Mouse (Mus musculus) MEL-GATA-1-ER (cell line): ENCODE results near the gene Usp19.
A peak's percentile ranks its signal among the peaks of the same experiment; 100 is the strongest.

Source experiments
- DNase-seq: peaks from one replicate; pipeline ENCODE4 v3.0.0-alpha.2; 2012; ENCODE audit warnings: low read depth; ENCODE audit errors: extremely low read depth

Gene Usp19

DNA sequence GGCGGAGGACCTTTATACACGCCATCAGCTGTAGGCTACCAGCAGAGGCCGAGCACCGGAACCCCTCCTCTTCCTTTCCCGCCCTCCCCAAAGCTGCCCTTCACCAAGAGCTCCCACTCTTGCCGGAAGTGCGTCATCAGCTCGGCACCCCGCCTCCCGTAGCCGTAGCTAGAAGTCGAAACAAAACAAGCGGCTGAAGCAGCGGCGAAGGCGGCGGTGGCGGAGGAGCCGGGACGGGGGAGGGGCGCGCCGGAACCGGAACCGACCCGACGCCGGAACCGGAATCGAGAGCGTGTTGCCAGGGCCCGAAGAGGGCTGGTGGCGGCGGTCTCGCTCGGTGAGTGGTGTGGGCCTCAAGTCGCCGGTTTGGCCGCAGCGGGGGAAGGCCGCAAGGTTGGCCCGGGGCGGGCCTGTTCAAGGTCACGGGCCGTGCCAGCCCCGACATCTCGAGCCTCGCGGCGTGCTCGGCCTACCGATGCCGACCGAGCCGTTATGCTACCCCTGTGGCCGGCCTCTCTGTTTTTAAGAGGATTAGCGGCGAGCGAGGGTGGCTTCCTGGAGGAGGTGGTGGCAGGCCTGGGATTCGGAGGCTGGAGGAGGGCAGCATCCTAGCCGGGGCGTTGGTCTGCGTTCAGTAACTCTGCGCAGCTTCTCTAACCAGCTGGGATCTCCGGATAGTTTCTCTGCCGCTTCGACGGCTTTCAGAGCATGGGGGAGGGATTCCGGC is at the start of gene Usp19:
TSS of gene Usp19 (plus strand) at position 44 of the 727 bp plus-strand sequence.
- DNase-seq, result peak; percentile 94

DNA sequence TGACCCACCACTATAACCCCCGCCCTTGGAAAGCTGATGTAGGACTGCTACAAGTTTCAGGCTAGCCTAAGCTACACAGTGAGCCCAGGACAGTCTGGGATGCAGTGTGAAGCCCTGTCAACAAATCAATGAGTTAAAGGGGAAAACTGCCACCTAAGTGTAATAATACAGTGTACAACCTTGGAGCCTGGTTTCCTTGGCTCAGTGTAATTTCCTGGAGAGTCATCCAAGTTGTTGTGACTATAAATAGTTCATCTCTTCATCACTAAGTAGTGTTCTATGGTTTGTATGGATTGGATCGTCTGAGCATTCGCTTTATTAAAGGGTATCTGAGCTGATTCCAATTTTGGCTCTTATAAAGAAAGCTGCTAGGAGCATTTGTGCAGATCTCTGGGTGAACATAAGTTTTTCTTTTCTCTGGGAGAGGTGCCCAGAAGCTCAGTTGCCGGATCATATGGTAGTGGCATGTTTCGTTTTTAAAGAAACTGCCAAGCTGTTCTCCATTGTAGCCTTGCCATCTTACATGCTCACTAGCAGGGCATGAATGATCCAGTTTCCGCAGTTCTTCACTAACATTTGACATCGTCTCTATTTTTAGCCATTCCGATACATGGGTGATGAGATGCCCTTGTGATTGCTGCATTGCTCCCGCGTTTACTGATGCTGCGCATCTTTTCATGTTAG is 49.0 kb upstream of the Usp19 start:
- DNase-seq, result no peak

DNA sequence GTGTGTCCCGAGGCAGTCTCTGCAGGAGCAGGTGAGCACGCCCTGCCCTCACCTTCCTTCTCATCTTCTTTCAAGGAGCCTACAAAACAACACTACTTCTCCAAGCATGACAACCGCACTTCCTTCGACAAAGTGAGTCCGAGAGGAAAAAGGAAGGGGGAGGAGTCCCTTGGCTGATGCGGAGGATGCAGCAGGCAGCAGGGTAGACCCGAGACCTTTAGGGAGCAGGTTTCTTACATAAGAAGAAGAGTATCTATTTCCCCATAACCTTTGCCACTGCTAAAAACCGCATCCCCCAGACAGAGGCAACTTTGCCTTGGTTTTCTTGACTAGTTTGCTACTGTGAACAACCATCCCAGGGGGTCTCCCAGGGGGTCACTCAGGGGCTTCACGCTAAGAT is 45.3 kb upstream of the Usp19 start:
- no peak for DNase-seq

DNA sequence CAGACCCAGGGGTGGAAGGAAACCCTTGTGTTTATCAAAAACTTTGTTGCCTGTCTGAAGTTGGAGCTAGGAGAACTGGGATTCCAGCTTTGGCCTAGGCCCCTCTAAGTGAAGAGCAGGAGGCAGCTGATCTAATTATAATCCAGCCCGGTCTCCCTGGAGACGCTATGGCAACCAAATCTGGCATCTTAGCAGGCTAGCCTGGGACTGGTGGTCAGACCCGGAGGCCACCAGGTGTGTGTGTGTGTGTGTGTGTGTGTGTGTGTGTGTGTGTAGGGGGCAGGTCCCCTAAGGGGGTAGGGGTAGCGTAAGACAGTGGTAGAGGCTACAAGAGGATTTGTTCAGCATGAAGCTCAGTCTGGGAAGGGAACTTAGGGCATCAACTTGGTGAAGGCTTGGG is 40.5 kb upstream of the Usp19 start:
- no peak for DNase-seq

DNA sequence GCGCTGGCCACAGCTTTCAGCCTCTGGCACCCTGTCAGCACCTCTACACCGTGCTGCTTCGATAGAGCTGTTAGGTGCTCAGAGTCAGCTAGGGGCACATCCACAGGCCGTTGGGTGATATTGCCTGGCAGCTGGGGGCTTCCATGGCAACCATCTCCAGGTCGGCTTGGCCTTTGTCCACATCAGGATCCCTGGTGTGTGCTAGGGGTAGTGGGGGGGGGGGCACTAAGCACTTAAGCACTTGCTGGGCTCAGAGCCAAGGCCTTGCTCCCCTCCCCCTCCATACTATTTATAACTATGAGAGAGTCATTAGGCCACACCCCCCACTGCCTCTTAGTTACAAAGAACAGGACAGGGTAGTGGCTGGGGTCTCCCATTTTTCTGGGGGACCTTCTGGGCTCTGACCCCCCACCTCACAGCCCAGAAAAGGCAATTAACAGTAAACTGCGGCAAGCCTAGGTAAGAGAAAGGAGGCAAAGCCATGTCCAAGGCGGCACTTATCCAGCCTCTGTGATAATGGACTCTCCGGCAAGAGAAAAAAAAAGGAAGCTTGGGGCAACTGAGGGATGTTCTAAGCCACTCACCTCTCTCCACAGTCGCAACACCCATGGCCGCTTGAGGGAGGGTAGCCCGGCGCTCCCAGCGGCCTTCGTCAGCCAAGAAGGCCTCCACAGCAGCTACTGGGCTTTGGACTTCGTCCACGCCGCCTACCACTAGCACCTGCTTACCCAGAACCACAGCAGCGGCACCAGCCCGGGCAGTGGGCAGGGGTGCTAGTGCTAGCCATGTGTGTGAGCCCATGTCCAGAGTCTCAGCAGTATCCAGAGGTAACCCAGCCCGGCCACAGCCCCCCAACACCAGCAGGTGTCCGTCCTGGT is 39.9 kb upstream of the Usp19 start:
- DNase-seq, result no peak

DNA sequence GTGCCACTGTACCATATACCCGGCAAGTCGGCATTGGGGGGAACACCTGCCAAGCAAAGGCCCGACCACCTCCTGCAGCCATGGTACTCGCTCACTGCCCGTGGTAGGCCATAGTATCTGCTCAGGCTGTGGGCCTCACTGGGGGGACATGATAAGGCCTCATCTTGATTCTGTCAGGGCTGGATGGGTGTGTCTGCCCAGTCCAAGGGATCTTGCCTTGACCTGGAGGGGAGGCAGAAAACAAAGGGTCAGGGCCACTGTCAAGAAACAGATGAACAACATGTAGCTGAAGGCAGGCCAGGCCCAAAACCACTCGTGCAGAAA is 39.3 kb upstream of the Usp19 start:
- DNase-seq, result no peak

DNA sequence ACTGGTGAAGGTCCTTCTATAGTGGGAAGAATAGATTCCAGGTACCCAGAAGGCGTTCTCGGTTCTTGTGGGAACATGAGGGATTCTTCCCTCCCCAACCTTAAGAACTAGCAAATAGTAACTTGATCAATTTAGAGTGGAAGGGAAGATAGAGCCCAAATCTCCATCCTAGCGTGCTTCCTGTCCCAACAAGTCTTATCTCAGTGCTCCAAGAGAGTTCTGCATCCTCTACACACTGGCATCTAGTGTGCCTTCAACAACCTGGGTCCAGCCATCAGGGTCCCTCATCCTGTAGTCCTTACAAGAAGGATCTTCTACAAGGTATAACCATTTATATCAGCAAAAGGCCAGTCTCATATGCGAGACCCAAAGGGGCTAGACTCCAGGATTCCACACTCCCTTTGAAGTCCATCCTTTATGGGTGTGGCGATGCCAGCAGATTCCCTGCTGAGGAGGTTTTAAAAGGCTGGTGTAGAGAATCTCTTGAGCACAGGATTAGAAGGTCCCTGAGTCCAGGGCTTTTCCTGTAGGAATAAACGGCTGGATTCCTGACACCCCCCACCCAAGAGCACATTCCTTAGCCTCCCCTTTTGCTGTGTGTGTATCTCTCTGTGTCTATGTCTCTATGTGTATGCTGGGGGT is 38.8 kb upstream of the Usp19 start:
- DNase-seq, result peak; percentile 67

DNA sequence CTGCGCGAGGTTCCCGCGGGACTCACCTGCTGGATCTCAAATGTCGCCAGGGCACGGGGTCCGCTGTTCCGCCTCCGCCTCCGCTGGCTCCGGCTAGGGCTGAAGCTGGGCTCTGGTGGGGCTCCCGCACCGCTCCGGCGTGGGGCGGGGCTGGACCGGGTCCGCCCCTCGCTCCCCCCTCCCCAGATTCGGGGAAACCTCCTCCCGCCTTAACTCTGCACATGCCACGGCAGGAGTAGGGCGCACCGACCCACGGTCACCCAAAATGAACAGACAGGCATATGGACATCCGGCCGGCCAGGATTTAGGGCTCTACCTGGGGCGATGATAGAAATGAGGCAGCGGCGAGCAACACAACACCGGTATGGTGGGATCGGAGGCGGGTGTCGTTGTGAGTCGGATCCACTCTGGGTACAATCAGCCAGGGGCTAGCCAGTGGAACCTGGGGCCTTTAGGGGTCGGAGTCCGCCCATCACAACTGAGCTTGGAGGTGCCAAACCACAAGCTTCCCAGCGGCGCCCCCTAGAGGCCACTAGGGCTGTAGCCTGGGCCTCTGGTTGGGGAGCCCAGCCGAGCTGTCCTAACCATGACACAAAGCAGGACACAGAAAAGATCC is 38.0 kb upstream of the Usp19 start:
- DNase-seq, result peak; percentile 76

DNA sequence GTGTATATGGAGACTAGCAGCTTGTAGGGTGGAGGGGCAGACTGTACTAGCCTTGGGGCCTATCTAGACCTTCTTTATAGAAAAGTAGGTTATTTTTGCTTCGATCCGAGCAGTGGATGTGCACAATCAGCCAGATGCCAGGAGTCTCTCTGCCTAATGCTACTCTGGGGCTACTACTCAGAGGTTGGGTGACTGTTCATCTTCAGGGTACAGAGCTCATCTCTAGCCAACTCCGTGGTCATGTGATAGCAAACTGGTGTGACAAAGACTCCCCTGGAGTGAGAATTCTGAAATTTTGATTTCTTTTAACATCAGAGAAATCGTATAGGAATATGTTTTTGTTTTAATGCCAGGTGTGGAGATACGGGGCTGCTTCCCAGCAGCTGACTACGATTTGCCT is 37.5 kb upstream of the Usp19 start:
- no peak for DNase-seq

DNA sequence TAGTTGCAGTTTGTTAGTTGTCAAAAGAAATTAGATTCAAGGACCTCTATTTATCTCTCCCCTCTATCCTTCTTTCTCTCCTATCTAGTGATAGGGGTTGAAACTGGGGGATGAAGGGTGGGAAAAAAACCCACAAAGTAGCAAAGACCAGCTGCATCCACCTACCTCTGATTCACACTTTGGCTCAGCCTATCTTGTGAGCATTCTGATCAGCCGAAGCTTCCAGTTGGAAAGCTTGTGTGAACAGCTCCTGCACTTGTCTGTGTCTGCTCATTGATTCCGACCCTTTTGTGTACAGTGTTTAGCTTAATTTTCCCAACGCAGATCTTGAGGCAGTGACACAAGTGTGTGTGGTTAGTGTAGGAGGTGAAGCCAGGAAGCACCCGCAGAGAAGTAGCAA is 36.9 kb upstream of the Usp19 start:
- no peak for DNase-seq

DNA sequence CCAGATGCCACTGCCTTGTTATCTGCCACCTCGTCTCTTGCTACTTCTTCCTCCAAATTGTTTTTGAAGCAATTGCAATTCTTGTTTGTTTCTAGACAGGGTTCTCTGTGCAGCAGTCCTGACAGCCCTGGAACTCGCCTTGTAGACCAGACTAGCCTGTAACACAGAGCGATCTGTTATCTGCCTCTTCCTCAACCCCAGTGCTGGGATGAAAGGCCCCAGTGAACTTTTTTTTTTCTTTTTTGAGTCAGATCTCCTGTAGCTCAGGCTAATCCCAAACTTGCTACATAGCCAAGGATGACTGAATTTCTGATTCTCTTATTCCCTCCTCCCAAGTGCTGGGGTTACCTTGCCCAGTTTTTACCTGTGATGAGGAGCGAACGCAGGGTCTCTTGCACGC is 36.0 kb upstream of the Usp19 start:
- DNase-seq, result no peak

DNA sequence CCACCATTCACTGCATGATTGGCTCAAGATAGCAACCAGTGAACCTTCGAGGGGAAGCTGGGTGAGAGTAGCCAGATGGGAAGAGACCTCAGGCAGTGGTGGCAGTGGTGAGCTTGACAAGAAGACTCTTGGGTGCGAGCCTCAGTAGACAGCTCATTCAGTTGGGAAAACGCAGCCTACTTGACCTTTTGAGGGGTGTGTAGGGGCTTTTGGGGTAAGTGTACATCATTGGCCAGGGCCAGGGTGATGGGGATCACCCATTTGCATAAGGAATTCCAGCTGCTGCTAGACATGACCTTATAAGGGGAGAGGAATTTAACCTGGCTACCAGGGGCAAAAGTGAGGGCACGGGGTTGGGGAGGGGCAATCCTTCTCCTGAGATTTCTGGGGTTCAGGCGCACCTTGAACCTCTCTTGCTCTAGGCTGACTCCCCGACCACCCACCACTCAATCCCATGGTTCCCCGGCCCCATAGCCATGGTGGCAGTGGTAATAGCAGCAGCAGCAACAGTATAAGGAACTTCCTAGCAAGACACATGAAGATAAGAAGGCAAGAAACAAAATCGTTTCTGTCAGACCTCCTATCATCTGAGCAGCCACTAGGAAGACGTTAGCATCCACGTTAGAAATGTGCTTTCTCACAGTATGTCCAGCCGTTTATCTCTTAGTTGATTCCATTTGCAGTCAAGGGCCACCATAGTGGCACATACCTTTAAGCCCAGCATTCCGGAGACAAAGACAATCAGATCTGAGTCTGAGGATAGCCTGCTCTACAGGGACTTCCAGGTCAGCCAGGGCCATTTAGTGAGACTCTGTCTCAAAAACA is 34.4 kb upstream of the Usp19 start:
- peak; percentile 71 for DNase-seq

DNA sequence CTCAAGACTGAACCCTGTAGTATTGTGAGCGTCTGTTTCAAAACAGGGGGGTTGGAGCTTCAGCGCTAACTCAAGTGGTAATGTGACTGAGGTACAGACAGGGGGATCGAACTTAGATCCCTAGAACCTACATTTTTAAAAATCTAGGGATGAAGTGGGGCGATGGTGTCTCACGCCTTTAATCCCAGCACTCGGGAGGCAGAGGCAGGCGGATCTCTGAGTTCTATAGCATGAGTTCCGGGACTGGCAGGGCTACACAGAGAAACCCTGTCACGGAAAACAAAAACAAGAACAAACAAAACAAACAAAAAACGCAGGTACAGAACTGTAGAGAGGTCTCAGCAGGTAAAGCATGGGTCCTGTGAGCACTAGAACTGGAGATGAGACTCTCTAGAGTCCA is 33.4 kb upstream of the Usp19 start:
- DNase-seq, result no peak

DNA sequence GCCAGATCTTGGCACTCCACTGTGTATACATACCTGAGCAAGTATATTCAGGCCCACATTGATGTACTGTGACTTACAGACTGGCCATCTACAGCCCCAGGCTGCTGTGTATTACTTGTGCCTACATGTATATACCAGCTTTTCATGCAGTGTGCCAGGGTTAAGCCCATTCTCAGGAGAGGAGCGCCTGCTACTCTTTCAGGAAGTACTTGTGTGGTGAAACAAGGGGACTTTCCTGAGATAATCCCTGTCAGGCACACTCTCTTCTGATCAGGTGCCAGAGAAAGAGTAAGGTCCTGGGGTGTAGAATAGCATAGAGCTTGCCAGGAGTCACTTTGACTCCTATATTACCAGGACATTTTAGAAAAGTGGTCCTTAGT is 30.5 kb upstream of the Usp19 start:
- DNase-seq, result no peak

DNA sequence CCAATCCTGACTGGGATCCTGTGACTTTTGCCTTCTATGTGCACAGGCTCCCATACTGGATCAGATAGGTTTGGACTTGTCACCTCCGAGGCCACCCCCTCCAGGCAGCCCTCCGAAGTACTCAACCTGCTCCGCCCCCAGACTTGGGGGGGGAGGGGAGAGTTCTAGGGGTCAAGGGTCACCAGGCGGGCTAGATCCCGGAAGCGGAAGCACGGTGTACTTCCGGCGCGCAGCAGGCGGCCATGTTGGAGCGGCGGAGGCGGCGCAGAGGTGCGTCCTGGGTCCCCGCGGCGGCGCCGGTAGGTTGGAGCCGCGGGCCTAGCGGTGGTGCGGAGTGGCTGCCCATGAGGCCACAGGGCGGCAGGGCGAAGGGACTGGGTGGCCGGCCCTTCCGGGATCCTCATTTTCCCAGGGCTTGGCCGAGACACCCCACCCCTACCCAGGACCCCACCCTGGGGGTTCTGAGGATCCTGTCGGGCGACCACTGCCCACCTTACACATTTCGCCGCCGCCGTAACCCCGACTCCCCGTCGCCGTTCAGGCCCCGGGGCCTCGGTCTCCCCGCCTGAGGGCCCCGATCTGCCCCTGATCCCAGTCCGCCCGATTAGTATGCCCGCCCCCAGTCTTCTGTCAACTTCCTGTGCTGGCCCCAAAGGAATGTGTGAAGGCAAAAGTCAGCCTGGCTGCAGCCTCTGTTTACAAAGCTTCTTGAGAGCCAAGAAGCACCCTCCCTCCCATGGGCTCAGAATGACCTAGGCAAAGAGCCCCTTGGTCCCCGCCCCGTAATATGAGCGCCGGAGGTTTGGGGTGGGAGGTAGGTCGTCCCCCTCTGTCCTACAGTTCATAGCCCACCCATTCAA is 29.9 kb upstream of the Usp19 start, which contains the start of gene Ccdc71:
TSS of gene Ccdc71 (plus strand) at position 209 of the 860 bp plus-strand sequence.
- DNase-seq, result no peak

DNA sequence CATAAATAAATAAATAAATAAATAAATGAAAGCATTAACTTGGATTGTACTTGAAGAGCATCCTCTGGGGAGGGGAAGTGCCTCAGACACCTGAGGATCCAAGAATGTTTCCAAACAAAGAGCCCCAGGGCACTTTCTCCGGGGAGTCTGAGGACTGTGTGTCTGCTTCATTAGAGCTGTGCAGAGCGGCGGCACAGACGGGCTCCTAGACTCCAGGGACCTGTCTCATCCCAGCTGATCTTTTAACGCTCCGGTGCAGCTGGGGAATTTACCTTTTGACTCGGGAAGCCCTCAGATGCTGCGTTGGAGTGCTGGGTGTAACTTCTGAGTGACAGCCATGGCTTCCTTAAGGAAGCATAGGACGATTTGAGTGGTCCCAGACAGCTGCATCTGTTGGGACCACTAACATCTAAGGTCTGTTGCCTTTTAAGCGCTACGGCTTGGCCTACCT is 29.2 kb upstream of the Usp19 start, which contains the start of gene Klhdc8b:
TSS of gene Klhdc8b (minus strand) at position 401 of the 451 bp plus-strand sequence.
- DNase-seq, result no peak

DNA sequence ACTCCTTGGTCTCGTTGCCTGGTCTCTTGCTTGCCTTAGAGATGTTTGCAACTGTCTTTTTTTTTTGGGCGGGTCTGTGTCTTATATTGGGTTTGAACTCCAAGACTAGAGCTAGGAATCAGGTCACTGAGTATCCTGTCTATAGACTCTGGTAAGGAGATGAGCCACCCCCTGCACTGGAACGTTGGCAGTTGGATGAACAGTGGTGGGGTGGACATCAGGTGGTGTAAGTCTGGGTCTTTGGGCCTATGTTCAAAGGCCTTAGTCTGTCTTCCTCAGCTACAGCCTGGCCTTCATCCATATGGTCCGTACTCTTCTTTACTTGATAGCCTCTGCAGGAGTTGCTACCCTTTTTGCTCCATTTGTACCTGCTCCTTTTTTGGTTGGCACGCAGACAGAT is 28.7 kb upstream of the Usp19 start:
- DNase-seq, result no peak

DNA sequence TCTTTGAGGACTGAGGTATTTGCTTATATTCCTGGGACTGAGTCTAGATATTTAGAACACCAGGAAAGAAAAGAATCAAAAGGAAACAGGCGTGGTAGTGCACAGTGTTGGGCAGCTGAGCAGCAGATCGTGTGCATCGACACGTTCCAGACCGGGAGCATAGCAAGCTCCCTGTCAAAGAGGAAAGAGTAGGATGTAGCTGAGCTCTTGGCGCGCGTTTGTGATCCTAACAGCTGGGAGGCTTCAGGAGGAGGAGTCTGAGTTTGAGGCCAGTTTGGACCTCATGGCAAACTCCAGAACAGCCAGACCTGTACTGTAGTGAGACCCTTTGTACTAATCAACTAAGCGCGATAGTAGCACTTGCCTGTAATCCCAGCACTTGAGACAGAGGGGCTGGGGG is 28.2 kb upstream of the Usp19 start:
- no peak for DNase-seq

DNA sequence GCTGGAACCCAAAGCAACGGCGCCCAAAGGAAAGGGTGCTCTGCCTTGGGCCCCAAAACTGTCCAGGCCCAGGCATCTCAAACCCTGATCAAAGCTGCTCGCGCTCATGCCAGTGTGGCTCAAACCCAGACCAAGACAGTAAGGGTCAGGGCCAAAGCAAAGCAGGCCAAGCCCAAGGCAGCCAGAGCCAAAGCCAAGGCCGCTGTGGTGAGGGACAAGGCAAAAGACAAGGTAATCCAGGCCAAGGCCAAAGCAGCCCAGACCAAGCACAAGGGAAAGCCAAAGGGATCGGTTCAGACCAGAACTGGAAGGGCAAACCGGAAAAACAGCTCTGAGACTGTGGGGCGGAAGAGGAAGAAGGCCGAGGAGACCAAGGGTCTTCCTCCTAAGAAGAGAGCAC is 26.7 kb upstream of the Usp19 start:
- no peak for DNase-seq
